Mouse (Mus musculus) c-Kit-positive CD71-negative TER-119-negative erythroid progenitor cells, embryonic 14.5 days (primary cell): ENCODE measurements around the gene Gata2.

ENCODE experiments used
- DNase-seq: peaks from one replicate; pipeline ENCODE4 v3.0.0-alpha.2; 2013; ENCODE audit warnings: low read depth

The Gata2 gene

GRCm38 (mm10) chr6:88196054-88196732 is 2.5 kb downstream of the Gata2 start:
- DNase-seq, result no peak

GRCm38 (mm10) chr6:88196733-88197312 is 3.1 kb downstream of the Gata2 start:
- no peak for DNase-seq

DNA sequence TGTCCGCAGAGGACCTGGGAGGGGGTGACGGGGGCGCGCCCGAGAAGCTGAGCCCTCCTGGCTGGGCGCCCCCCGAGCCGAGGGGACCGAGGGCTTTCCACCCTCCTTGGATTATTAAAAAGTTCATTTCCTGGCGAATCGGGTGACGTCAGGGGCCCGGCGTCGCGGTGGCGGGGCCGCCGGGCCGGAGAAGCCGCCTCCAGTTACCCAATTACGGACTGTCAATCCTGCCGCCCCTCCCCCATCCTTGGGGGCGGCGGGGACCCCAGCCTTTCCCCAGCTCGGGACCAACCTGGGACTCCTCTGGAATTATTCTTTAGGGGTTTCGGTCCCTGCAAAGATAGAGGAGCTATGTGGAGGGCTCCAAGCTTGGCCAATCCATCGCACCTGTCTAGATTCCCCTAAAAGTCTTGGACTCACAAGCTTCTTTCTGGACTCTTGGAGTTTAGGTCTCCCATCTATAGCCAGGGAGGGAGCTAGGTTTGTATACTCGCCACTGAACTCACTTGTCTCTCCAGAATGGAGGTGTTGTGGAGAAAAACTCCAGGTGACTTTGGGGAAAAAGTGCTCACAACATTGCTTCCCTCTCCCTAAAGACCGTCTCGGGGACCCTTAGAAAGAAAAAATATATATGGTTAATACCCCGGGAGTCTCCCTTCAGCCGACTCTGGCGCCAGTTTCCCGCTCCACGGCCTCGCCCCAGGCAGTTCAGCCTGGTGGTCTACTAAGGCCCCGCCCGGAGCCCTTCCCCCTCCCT is 3.8 kb downstream of the Gata2 start:
- no peak for DNase-seq

GRCm38 (mm10) chr6:88198070-88198940 is 4.6 kb downstream of the Gata2 start:
- no peak for DNase-seq

DNA sequence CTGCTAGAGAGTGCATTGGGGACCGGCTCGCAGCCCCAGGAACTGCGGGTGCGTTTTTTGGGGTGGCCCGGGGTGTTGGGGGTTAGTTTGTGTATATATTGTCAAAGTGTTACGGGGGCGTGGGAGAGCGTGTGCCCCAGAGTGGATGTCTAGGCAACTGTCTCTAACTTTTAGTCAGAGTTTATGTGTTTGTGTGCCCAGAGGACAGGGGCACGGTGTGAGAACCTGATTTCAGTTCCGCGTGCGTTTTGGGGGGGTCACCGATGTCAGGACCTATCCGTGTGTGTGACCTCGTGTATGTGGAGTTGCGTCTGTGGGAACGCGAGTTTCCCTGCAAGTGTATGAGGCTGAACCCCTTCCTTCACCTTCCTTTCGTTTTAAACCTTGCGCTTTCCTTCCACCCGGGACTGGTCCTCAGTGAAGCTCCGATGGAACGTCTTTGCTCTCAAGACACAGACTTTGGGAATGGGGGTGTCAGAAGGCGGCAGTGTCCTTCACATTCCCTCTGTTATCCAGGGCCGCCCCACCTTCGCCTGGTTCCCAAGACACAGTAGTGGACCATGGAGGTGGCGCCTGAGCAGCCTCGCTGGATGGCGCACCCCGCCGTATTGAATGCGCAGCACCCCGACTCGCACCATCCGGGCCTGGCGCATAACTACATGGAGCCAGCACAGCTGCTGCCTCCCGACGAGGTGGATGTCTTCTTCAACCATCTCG is 5.5 kb downstream of the Gata2 start:
- no peak for DNase-seq

GRCm38 (mm10) chr6:88199718-88200692 is 6.3 kb downstream of the Gata2 start:
- no peak for DNase-seq

DNA sequence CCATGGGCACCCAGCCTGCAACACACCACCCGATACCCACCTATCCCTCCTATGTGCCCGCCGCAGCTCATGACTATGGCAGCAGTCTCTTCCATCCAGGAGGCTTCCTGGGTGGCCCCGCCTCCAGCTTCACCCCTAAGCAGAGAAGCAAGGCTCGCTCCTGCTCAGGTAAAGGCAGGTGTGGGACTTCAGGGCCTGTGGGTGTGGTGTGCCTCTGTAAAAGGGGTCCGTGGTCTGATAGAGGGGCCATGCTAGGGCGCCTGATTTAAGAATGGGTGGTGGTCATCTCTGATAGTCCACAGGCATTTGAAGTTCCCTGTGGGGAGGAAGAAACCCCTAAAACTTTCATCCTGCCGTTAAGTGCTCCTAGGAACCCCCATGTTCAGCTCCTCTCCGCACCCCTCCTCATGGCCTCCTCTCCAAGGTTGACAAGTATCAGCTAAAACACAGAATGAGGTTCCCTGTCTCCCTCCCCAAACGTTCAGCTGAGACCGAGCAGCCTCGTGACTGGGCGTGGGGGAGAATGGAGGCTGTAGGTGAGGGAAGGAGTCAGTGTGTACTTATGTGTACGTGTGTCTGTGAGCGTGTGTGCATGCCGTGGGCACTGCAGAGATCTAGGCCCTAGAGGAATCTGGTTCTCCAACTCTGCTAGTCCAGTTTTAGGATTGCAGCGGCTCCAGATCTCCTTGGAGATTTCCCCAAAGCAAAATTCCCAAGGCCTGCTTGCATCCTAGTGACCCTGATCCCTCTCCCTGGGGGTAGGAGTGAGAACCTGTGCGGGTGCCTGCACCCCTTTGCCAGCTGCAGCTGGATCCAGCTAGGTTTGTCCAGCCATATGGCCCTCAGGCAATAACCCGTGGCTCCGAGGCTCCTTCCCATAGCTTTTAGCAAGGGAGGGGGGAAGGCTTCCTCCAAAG is 7.3 kb downstream of the Gata2 start:
- DNase-seq, result no peak

- no peak for DNase-seq
These were observed 8.4 kb downstream of the Gata2 start for GRCm38 (mm10) chr6:88201926-88202700.

DNA sequence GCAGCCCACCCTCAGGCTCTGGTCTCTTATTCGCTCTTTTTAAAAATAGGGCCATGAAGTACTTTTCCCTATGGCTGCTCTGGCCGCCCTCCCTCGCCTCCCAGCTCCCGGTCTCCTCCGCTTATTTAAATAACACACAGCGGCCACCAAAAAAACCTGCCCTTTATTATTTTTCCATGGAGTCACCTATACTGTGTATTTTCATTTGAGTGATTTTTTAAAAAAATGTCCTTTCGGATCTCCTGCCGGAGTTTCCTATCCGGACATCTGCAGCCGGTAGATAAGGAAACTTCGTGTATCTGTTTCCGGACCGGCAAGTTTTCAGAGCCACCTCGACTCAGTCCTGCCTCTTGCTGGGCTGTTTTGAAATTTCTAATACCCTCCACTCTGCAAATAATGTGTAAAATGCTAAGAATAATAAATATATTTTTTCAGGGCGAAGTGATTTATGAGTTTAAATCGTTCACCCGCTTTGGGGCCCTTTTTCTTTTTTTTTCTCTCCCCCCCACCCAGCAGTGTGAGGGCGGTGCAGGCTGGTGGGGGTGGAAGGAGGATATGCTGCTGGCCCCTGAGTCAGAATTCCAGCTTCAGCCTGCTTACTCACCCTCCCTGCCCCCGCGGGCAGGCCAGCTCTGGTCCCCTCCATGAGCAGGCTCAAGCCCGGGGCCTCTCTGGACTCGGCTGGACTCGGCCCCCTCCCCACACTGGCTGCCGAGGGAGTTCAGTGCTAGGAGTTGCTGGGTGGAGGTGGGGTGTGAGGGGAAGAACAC is 9.4 kb downstream of the Gata2 start:
- peak; percentile 85 for DNase-seq

GRCm38 (mm10) chr6:88203791-88204405 is 10.2 kb downstream of the Gata2 start:
- DNase-seq, result no peak

DNA sequence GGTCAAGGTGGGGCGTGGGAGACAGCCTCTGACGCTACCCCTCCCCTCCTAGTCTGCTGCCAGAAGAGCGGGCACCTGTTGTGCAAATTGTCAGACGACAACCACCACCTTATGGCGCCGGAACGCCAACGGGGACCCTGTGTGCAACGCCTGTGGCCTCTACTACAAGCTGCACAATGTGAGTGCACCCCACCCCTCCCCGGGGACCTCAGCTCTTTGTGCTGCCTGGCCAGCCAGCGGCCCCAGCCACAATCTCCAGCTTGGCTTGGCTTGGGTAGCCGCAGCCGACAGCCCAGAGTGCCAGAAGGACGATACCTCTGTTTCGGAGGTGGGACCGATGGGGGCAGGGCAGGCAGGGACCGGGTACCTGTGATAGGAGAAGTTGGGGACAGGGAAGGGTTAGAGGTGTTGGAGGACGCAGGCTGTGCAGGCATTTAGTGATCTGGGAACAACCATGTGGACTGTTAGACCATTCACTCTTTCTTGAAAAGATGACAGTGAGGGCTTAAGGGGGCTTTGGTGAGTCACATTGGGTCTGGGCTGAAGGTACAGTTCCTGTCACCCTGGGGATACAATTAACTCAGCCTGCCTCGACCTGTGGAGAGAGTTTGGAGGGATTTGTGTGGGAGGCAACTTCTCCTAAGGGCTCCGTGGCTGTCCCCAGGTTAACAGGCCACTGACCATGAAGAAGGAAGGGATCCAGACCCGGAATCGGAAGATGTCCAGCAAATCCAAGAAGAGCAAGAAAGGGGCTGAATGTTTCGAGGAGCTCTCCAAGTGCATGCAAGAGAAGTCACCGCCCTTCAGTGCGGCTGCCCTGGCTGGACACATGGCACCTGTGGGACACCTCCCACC is 11.1 kb downstream of the Gata2 start:
- no peak for DNase-seq

GRCm38 (mm10) chr6:88205386-88205700 is 11.7 kb downstream of the Gata2 start:
- DNase-seq, result no peak

- no peak for DNase-seq
These were observed 12.2 kb downstream of the Gata2 start for GRCm38 (mm10) chr6:88205937-88206336.

DNA sequence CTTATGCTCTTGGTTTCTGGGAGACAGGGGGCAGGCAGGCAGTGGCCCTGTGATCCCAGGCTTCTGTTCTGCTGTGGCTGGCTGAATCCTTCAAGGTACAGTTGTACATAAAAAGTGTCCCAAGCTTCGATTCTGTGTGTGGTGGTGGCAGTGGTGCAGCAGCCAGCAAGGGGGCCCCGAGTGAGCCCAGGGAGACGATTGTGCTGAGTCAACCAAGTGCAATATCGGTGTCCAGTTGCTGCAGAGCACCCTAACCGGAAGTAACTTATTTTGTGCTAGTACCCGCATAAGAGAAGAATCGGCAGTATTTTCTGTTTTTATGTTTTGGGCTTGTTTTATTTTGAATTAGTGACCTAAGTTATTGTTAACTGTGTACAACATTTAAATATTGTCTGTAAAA is 12.9 kb downstream of the Gata2 start:
- DNase-seq, result no peak

DNA sequence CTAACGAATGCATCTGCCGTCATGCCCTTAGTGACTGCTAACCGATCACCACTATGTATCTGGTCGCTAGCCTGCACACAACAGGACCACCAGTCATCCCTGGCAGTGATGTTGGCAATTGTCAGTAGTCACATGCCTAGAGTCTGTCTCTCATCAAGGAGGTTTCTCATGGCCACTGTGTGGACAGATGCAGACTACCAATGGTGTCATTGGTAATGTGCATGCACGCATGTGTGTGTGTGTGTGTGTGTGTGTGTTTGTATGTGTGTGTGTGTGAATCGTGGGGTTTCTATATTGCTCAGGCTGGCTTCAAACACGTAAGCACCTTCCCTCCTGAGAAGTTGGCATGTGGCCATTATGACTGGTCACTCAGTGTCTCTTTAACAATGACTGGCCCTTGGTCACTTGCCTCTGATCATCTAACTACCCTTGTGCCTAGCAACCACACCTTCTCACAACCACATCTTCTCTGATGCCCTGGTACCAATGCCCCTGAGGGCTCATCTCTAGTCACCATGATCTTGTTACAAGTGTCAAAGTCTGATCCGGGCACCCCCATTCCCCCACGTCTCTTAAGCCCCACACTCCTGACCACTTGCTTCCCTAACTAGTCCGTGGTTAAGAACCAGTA is 13.8 kb downstream of the Gata2 start:
- no peak for DNase-seq

DNA sequence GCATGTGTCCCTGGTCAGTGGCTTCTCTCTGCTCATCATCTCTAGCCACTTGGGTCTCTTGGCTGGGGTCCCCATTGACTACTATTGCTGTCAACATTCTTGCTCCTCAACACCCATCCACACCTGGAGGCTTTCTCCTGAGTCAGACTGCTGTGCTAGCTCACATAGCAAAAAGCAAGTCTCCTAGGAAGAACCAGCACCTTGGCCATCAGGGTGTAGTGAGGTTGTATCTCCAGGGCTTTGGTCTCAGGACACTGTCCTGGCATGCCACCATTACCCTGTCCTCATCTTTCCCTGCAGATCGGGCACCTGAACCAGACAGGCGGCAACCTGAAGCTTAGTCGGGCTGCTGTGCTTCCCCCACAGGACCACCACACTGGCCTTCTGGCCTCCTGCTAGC is 14.6 kb downstream of the Gata2 start:
- DNase-seq, result no peak
